Mouse (Mus musculus) T-cell, adult 2 months (primary cell): Measurements from ENCODE around the gene Nkapd1.

ENCODE experiments used
- DNase-seq: peaks from one replicate; pipeline ENCODE4 v3.0.0; 2022; ENCODE audit warnings: low spot score

The Nkapd1 gene

GRCm38 (mm10) chr9:50601536-50601935 lies 15.7 kb downstream of the Nkapd1 start:
- no peak for DNase-seq

GRCm38 (mm10) chr9:50596973-50597372 lies 20.3 kb downstream of the Nkapd1 start:
- DNase-seq, result no peak

- DNase-seq, result no peak
Observed at GRCm38 (mm10) chr9:50594794-50595417, 22.4 kb downstream of the Nkapd1 start.

GRCm38 (mm10) chr9:50593544-50593943 lies 23.7 kb downstream of the Nkapd1 start:
- peak; percentile 52 for DNase-seq

GRCm38 (mm10) chr9:50592955-50593354 lies 24.3 kb downstream of the Nkapd1 start:
- no peak for DNase-seq

GRCm38 (mm10) chr9:50590856-50591518 lies 26.3 kb downstream of the Nkapd1 start:
- no peak for DNase-seq

GRCm38 (mm10) chr9:50586955-50587354 lies 30.3 kb downstream of the Nkapd1 start:
- DNase-seq, result no peak

GRCm38 (mm10) chr9:50585145-50585818 lies 32.0 kb downstream of the Nkapd1 start:
- DNase-seq, result no peak

- DNase-seq, result no peak
Observed at GRCm38 (mm10) chr9:50580370-50580769, 36.9 kb downstream of the Nkapd1 start.

- no peak for DNase-seq
Observed at GRCm38 (mm10) chr9:50569599-50570525, 47.4 kb downstream of the Nkapd1 start.

GRCm38 (mm10) chr9:50567881-50568280 lies 49.4 kb downstream of the Nkapd1 start:
- DNase-seq, result no peak

- DNase-seq, result no peak
Observed at GRCm38 (mm10) chr9:50567372-50567771, 49.9 kb downstream of the Nkapd1 start.

GRCm38 (mm10) chr9:50565940-50566339 lies 51.3 kb downstream of the Nkapd1 start:
- no peak for DNase-seq

- DNase-seq, result no peak
Observed at GRCm38 (mm10) chr9:50565173-50565572, 52.1 kb downstream of the Nkapd1 start.

GRCm38 (mm10) chr9:50561918-50562360 lies 55.3 kb downstream of the Nkapd1 start:
- DNase-seq, result no peak

GRCm38 (mm10) chr9:50561145-50561917 lies 55.9 kb downstream of the Nkapd1 start, which contains the start of gene Tex12:
Gene Tex12 (minus strand): TSS chr9:50561325.
- no peak for DNase-seq
